Mouse (Mus musculus): ENCODE results near the gene H1f0.
A peak's percentile ranks its signal among the peaks of the same experiment; 100 is the strongest.

GRCm38 (mm10) chr15:79000357-79000791 lies 27.9 kb upstream of the H1f0 start:
- TF ChIP-seq POLR2A (IDR thresholded peaks at IDR 0.05; ENCODE audit: borderline replicate concordance, insufficient read depth, low read length) (no peak), CTCF (IDR thresholded peaks at IDR 0.05; ENCODE audit: borderline replicate concordance, insufficient read depth, low read depth, low read length) (peak; percentile 15; the same call in 1 of the 2 replicates)

All from cerebellum, adult 2 months (tissue).